Mouse (Mus musculus) kidney, postnatal 4 days (tissue): ENCODE measurements around the gene Prtn3.

ENCODE experiments used
- DNase-seq, 2 experiments: peaks; one replicate each; pipeline ENCODE4 v3.0.0; 2021; ENCODE audit warnings: mixed read lengths in 2 of 2

Prtn3 gene

DNA sequence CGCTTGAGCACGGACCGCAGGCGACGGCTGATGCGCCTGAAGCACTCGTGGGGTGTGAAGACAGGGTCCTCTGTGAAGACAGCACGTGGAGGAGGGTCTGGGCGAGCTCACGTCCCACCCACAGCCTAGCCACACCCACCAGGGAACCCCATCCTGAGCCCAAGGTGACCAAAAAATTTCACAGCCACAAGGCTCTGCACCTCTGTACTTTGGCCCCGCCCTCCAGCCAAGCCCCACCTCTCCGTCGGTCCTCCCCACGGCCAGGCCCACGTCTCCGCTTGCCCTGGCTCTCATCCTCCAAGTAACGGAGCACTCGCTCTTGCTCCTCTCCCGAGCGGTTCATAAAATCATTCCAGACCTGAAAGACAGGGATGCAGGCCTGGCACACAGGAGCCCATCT is 38.1 kb downstream of the Prtn3 start:
- peak in 1 of 2 experiments; percentile 39 for DNase-seq

DNA sequence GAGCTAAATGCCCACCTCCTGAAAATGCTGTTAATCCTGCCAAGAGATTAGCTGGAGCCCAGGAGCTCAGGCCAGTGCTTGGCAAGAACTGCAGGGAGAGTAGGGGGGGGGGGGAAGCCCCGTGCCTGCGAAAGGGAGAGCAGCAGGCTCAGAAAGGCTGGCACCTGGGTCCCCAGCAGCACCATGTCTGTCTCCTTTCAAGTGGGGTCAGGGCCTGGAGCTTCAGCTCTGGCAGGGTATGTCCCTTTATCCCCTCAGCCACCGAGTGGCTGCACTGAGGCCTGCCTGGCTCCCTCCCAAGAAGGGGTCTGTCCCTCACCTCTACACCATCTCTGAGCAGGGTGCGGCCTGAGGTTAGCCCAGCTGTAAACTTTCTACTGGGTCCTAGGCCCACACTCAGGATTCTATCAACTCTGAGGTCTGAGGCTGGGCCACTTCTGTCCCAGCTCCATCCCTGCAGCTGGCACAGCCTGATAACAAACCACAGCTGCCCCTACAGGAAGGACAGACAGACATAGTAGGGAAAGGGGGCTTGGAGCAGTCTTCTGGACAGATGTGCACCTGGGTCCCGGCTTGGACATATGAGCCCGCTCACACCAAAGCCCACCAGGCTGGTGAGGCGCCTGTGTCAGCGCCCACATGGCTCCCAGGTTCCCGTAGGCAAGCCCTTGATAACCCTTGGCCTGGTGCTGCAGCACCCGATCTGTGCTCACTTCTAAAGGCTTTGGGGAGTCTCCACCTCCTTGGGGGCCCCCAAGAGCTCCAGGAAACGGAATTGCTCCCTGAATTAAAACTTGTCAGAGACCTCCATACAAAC is 40.1 kb downstream of the Prtn3 start:
- DNase-seq, result no peak

DNA sequence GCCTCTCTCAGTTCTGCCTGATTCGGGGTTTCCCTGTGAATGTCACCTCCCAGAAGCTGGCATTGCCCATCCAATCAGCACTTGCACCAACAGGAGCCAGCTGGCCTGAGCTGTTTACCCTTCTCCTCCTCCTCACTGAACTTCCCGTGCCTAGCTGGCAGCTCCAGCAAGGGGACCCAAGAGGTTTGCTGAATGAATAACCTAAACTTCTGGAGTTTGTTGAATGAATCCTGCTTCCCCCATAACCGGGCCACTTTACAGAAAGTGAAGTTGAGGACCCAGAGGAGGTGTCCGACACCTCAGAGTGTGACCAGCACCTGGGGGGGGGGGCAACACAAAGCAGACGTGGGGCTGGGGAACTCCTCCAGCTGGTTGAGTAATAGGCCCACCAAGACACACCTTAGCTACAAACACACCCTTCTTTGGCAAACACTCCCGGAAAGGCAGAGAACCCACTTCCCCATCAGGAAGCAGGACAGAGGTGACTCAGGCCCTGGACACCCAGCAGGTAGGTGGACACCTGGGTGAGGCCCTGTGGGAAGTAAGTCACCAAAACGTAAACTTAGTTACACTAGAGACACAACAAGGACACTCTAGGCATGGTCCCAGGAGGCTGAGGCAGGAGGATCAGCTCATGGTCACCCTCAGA is 40.8 kb downstream of the Prtn3 start:
- DNase-seq, result peak in 1 of 2 experiments; percentile 35

DNA sequence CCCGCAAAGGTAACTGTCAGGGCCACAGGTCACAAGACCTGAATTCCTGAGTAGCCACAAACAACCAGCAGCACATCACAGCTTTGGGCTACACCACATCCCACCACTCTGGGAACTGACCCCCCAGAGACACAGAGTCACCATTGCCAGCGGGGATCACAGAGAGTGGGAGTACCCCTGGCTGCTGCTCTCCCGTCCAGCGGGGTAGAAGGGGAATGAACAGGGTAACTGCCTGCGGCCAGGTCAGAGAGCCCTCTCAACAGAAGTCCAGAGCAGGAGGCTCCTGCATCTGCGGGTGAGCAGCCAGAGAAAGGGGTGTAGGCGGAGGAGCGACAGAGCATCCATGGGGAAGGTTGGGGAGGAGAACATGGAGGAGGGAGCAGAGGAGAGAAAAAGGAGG is 41.8 kb downstream of the Prtn3 start:
- peak in 1 of 2 experiments; percentile 35 for DNase-seq

DNA sequence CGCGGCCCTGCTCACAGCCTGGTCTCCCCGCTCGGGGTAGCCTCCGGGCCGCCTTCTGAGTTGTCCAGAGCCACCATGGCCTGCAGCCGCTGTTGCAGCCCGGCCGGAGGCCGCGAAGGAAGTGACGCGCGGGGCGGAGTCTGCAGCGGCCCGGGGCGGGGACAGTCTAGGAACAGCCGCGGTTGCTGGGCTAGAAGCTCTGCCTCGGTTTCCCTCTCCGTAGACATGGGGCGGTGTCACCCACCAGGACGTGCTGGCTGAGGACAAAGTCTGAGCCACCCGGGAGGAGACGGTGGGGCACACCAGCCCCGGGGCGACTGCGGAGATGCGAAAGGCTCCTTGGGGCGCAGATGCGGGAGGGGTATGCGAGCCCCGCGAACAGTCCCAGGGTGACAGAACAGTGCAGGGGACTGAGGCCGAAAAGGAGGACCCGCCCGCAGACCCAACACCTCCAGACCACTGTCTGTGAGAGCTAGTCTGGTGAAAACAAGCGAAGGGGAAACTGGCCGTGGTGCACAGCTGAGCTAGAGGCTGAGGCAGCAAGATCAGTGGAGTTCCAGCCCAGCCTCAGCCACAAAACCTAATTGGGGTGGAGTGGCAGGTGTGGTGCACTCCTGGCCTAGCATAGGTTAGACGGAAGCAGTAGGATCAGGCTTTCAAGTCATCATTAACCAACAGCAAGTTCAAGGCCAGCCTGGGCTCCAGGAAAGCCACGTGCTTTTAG is 42.7 kb downstream of the Prtn3 start, which contains the start of gene Kiss1r:
Gene Kiss1r (plus strand): TSS at position 164 of the 724 bp plus-strand sequence.
- peak; percentile 92 to 93 for DNase-seq

DNA sequence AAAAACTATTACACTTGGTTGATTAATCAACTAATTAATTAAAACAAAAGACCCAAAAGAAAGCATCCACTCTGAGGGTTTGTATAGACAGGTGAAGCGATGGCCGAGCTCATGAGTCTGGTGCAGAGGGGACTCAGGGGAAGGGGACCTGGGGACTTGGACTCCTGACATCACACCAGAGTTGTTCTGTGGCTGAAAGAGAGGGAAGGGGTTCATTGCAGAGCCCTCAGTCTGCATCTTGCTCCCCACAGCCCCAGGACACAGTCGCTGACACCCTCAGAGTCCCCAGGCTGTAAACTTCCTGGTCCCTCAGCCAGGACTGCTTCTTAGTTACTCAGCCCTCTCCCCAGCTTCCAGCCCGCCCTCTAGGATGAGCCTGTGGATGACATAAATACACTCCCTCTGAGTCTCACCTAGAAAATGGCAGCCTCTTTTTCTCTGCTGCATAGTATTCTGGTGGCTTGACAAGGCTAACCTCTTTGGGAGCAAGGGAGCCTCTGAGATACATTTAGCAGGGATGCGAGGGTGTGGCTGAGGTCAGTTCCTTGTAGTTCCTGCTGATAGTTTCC is 43.3 kb downstream of the Prtn3 start:
- DNase-seq, result no peak

DNA sequence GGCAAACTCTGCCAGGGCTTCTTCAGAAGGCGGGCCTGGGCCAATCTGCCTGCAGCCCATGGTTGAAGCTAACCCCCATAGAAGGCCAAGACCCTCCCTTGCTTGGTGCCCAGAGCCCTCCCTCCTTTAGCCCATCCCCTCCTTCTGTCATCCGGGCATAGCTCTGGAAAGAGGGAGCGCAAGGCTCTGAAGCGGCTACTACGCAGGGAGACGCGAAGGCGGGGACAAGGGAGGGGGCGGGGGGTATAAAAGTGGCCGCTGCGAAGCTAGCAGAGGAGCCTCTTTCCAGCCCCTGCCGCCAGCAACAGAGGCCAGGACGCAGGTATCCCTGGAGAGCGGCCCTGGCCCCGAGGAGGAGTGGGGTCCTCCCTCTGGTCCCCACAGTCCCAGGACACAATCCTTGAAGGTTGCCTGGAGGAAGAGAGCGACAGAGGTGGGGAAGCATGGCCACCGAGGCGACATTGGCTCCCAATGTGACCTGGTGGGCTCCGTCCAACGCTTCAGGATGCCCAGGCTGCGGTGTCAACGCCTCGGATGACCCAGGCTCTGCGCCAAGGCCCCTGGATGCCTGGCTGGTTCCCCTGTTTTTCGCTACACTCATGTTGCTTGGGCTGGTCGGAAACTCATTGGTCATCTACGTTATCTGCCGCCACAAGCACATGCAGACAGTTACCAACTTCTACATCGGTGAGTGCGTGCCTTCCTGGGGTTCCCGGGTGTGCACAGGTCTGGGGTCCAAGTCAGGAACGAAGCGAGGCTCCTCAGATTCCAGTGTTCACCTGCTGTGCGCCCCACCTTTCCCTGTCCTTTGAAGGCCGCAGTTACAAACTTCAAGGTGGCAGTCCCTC is 44.2 kb downstream of the Prtn3 start:
- DNase-seq, result peak; percentile 60 to 67

DNA sequence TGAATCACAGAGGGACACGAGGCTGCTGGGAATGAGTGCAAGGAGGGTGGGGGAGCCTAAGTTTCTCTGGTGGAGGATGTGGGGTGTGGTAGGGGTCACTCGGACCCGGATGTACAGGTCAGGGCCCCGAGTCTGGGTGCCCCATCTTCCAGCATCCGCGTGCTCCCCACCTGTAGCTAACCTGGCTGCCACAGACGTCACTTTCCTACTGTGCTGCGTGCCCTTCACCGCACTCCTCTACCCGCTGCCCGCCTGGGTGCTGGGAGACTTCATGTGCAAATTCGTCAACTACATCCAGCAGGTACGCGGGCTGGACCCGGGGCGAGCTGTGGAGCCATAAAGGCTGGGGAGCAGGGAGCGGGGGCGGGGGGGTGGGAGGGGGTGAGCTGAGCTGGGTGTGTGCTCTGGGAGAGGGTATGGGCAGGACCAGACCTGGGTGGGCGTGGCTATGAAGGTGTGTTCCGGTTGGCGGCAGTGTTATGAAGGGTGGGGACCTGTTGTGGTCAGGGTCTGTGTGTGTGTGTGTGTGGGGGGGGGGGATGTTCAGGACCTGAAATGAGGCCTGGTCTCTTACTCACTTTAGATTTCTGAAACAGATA is 45.1 kb downstream of the Prtn3 start:
- peak in 1 of 2 experiments; percentile 63 for DNase-seq

DNA sequence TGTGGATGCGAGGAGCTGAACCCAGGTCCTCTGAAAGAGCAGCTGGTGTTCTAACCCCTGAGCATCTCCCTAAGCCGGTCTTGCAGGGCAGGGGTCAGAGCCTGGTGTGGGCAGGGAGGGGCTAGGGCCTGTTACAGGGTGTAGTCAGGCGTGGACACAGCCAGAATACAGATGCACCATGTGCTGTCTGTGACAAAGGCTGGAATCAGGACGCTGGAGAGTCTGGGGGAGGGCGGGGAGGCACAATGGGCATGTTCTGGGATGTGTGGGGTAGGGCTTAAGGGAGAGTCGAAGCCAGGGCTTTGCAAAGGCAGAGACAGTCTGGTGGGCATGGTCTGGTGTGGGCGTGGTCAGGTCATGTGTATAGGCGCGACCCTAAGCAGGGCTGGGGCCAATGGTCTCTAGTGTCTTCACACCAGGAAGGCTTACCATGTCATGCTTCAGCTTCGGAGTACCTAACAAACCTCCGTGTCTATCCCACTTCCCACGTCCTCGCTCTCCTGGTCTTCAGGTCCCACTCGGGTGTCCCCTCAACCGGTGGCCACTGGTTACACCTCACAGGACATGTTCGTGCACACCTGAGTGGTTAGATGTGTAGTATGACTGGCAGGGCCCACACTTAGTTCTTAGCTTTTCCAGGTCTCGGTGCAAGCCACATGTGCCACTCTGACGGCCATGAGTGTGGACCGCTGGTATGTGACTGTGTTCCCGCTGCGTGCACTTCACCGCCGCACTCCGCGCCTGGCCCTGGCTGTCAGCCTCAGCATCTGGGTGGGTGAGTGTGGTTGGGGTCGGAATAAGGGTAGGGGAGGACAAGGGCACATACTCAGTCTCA is 46.0 kb downstream of the Prtn3 start:
- peak in 1 of 2 experiments; percentile 40 for DNase-seq

DNA sequence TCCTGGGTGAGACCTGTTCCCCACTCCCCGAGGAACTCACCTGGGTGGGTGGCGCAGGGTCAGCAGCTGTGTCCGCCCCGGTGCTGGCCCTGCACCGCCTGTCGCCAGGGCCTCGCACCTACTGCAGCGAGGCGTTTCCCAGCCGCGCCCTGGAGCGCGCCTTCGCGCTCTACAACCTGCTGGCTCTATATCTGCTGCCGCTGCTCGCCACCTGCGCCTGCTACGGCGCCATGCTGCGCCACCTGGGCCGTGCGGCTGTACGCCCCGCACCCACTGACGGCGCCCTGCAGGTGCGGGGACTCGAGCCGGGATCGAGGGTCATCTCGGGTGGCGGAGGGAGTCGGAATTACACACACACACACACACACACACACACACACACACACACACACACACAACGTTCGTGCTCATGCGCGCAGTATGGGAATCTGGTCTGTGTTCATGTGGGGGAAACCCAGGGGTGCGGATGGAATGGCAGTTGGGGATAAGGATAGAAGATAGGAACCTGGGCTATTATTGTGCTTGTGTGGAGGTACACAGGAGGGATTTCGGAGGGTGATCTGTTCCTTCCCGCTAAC is 46.8 kb downstream of the Prtn3 start, which contains the start of gene R3hdm4:
Gene R3hdm4 (minus strand): TSS at position 251 of the 578 bp plus-strand sequence.
- peak; percentile 25 to 51 for DNase-seq

DNA sequence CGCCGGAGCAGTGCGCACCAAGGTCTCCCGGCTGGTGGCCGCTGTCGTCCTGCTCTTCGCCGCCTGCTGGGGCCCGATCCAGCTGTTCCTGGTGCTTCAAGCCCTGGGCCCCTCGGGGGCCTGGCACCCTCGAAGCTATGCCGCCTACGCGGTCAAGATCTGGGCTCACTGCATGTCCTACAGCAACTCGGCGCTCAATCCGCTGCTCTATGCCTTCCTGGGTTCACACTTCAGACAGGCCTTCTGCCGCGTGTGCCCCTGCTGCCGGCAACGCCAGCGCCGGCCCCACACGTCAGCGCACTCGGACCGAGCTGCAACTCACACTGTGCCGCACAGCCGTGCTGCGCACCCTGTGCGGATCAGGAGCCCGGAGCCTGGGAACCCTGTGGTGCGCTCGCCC is 47.3 kb downstream of the Prtn3 start:
- peak; percentile 32 to 55 for DNase-seq

DNA sequence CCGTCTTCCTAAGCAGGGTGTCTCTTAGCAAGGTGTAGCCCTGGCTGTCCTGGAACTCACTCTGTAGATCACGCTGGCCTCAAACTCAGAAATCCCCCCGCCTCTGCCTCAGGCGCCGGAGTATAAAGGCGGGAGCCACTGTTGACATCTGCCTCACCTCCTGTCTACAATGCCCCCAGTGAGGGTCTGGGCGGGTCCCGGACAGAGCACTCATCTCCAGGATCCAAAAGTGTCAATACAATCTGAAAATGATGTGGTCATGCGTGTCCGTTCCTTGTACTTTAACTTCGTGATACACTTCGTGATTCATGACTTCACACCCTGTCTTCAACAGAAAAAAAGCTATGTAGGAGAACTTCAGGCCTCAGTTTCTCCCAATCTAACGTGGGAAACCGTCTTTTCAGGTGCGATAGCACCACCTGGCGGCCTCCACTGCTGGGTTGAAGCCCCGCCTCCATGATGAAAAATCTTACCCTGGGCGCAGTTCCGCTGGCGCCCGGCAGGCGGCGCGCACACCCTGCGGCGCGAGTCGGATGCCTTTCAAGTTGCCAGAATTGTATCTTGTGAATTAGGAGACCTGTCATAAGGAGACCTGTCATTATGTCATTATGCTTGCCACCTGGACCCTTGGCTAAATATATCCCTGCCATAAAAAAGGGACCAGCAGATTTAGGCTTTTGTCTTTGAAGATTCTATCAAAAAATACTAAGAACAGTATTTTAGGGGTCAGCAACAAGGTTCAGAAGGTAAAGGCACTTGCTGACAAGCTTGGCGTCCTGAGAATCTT is 50.9 kb downstream of the Prtn3 start:
- DNase-seq, result peak; percentile 95 to 96

DNA sequence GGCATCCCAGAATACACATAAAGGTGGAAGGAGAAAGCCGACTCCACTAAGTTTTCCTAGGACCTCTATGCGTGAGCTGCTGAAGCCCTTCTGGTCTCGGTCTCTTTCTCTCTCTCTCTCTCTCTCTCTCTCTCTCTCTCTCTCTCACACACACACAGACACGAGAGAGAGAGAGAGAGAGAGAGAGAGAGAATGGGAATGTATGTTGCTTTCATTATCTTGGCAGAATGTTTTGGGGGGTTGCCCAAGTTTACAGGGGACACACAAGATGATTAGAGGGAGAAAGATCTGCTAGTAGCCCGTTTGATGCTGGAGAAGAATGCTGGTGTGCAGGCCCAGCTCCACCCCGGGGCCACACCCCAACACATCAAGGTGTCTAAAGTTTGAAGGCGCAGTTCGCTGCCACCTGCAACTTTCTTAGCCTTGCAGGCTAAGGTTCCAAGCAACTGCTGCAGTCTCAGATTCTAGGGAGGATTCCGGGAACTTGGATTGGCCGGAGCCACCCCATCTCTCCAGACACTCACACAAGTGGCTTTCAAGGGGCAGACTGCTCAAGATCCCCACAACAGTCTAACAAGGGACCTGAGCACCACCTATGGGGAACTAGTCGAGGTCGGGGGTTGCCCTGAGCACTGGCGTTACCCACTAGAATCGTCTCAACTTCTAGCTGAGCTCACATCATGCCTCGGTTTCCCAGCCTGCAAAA is 51.7 kb downstream of the Prtn3 start:
- DNase-seq, result peak in 1 of 2 experiments; percentile 37

DNA sequence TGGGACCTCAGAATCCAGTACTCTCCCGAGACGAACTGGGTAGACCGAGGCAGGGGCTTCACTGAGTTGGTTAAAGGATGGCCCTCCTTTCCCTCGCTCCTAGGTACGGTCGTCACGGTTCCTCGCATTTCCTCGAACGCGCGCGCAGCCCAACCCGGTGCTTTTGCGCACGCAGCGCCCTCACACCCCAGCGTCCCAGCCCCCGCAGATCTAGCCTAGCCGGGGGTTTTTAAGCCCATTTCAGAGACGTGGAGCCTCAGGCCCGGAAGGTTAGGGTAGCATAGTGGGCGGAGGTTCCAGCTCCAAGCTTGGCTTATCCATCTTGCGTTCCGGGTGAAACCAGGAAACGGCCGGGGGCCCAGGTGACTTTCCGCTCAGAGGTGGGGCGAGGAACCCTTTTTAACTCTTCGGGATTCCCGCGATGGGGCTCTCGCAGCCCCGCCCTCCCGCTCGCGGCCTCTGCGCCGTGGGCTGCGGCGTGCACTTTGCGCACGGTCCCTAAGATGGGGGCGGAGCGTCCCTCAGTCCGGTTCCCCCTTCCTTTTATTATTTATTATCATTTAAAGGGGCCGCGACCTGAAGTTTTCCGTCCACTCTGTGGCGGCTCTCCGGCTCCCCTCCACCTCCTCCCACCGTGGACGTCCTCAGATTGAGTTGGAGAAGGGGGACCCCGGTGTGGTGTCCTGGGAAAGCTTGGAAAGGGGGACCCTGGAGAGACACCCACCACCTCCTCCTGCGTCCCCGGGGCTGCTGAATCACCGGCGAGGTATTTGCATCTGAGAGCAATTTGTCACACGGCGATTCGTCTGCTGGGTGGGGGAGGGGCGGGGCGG is 52.4 kb downstream of the Prtn3 start, which contains the start of gene Arid3a:
Gene Arid3a (plus strand): TSS at position 553 of the 833 bp plus-strand sequence.
- peak; percentile 93 to 95 for DNase-seq

DNA sequence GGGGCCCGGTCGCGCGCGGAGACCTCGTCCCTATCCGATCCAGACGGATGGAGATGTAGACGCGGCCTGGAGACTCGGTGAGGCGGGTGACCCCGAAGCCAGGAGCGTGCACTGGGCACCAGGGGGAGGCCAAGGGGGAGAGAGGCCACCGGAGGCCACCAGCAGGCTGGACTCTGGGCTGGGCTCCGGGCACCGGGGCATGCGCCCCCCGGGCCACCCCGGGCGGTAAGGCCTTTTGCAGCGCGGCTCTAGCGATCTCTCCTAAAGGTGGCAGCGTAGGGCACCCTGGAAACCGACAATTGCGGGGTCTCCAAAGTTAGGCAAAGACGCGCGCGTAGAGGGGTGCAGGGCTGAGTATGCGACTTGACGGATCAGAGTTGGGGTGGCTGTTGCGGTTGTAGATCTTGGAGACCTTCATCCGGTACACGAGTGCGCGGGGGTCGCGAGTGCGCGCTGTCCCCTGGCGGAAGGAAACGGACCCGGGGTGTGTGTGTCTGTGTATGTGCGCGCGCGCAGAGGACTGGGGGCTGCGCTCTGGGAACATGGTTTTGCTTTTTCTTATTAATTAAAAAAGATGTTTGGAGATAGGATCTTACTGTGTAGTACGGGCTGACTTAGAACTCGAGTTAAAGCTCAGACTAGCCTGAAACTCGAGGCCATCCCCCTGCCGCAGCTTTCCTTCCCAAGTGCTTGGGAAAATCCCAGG is 53.2 kb downstream of the Prtn3 start:
- DNase-seq, result peak; percentile 78 to 86

DNA sequence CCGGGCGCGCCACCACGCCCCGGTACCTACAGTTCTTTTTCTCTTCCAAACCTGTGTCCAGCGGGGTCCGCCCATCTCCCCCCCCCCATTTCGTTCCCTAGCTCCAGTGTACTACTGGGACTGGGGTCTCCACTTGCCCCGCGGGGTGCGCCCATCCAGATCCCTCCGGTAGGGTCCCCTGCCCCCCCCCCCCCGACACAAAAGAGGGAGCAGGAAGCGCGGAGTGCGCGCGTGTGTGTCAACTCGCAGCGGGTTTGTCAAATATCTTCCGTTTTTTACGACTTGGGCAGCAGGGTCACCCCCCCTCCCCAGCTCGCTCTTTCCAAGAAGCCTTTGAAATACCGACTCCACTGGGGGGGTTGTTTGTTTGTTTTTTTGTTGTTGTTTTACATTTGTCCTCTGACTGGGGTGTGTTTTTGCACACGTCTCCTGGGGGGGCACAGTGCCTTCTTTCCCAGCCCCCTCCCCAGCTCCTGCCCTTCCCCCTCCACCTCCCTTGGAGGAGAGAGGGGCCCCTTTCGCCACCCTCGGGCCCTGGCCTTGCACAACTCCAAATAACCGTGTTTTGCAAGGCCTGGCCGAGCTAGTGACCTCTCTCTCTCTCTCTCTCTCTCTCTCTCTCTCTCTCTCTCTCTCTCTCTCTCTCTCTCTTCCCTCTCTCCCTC is 53.9 kb downstream of the Prtn3 start:
- peak; percentile 66 to 76 for DNase-seq
